Mouse (Mus musculus): Measurements from ENCODE around the gene Nop16. TPM values are rescaled to one million over a fixed set of nuclear protein-coding genes. Genes with fewer than 3 reads are reported as not detected.
A peak's percentile ranks its signal among the peaks of the same experiment; 100 is the strongest.
"Not testable (repeated sequence)": the region's sequence is repeated elsewhere in the genome, so short reads cannot be mapped to it uniquely, and the experiment has no call there.

Nop16 gene
- total RNA-seq (2021) = 10 to 100 TPM; 17.0 to 20.0 TPM

DNA sequence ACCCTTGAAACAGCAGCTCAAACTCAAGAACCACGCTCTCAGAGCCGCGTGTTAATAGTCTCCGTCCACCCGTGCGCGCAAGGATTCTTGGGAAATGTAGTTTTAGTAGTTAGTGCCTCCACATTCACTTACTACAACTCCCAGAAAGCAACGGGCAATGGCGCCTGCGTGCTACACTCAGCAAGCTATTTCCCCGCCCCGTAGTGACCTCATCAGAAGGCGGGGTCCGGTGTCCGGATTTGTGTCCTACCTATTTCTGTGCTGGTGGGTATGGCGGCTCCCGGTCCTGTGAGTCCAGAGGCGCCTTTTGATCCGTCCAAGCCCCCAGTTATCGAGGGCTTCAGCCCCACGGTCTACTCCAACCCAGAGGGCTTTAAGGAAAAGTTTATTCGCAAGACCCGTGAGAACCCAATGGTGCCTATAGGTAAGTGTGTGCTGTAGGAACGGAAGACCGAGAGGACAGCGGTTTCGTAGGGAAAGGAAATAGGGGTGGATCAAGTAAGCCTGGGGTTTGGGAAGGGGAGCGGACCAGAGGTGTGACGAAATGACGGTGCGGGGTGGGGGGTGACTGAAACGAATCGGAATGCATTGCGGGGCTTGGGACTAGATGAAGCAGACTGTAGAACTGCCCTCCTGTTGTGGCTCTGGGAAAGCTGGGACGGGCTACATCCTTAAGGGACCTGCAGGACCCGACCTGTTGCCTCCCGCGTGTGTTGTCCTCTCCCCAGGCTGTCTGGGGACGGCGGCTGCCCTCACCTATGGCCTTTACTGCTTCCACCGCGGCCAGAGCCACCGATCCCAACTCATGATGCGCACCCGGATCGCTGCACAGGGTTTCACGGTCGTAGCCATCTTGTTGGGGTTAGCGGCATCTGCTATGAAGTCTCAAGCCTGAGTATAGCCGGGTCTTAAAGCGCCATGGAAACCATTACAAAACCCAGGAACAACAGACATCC is at the start of gene Nop16, which contains the start of gene Higd2a:
Gene Nop16 (minus strand): TSS at position 95 of the 956 bp plus-strand sequence.
Gene Higd2a (plus strand): TSS at position 212 of the 956 bp plus-strand sequence.
- DNase-seq = peak; percentile 98 to 99
- intact Hi-C loops (cut with DNase I) = no loop called here

DNA sequence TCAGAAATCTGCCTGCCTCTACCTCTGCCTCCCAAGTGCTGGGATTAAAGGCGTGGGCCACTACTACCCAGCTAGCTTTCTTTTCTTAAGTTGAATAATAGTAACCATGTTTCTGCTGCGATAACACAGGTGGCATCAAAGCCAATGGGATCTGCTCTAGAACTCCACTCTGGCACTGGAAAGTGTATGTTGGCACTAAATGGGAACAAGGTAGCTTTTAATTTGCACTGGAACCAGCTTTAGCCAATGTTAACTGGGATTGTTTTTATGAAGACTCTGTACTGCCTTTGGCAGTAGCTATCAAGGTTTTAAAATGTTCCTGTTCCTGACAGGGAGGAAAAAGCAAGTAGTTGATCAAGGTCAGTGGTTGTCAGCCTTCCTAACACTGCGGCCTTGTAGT is 45.1 kb upstream of the Nop16 start:
- DNase-seq = no peak
- intact Hi-C loops (cut with DNase I) = no loop called here

DNA sequence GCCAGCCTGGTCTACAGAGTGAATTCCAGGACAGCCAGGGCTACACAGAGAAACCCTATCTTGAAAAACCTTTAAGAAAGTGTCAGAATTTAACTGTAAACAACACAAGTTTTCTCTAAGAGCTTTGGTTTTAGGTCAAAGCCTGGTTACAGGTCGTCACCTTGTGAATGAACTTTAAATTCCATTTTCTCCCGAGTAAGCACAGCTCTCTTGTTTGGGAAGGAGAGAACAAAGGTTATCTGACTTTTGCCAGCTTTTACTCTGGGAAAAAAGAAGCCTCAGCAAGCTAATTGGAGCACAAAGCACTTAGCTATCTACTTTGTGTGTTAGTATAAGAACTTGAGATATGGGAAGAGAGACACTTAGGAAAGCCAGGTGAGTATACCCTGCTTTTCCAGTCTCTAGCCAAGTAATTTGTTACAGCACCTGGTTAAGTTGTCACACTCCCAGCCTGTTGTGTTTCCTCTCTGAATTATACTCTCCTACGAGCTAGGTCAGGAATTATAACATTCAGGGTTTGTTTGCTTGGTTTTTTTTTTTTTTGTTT is 42.9 kb upstream of the Nop16 start:
- DNase-seq = no peak
- intact Hi-C loops (cut with DNase I) = no loop called here

DNA sequence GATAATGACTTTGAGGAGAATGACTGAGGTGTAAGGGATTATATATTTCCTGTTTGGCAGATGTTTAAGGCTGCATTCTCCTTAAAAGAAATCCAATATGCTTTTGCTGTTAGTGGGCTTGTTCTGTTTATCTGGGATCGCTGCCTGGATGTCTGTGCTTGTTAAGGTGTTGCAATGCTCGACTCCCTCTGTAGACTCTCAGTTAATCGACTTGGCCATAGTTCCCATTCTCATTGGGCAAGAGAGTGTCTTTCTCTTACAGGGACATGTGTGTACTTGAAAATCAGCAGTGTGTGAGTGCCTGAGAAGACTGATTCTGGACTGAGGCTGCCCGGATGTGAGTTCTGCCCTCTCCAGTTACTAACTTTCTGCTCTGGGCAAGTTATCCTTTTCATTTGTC is 39.2 kb upstream of the Nop16 start:
- no peak for DNase-seq
- intact Hi-C loops (cut with DNase I) = no loop called here

DNA sequence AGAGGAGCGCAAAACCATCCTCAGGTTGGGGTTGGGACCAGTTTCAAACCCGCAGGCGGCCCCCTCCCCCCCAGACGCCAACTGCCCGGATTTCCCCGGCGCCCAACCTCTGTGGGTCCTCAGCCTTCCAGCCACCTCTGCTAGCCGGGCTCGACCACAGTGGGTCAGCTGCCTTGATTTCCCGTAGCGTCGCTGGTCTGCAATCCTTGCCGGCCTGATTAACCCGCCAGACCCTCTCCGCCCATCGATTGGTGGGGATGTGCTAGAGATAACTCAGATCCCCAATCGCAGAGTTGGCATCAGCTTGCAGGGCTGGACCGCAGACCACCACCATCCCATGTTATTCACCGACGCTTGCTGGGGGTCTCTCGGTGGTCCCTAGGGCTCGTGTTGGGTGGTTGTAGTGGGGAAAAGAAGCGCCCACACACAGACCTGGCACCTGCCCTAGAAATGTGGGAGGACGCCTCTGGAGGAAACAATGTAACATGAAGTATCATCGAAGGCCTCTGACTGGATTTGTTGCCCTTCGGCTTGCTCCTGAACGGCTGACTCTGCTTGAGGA is 32.2 kb upstream of the Nop16 start:
- peak in 1 of 2 experiments; percentile 29 for DNase-seq

DNA sequence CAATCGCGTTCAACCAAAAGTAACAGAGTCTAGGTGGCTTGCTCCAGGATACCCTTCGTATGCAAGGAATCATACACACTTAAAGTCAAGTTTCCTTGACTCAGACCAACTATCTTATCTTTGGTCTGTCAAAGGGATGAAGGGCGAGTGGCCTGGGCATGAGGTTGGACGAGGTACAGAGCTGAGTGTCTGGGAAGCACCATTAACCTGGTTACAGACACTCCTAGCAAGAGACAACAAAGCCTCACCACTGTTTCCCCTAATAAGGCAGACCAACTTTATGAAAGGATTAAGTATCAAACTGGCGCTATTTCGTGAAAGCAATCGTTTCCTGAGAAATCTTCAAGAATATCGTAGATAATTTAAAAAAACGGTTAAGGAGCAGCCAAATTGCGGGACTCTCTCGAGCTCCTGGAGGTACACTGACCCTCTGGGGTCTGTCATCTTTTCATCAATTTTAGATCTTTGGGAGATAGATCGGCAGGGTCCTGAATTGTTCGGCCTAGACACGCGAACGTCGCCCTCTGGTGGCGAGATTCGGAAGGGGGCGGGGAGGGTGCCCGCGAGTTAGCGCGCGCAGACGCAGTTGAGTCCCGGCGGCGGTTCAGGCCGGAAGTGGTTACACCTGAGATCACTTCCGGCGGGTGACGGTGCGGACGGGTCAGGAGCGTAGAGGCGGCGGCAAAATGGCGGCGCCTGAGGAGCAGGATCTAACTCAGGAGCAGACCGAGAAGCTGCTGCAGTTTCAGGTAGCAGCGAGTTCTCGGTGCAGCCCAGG is 31.5 kb upstream of the Nop16 start, which contains the start of gene Faf2:
Gene Faf2 (plus strand): TSS at position 630 of the 778 bp plus-strand sequence.
- intact Hi-C loops (cut with DNase I) = loop anchor here (2.0 to 5.0 kb wide), 4 partner anchors 44 to 154 kb away; partner anchors contain the start of genes 4833439L19Rik, Arl10 and Thoc3
- peak; percentile 98 to 99 for DNase-seq

More for the DNA sequence above, 32.2 kb upstream of the Nop16 start:
- intact Hi-C loops (cut with DNase I) = loop anchor here (2.0 to 5.0 kb wide), 4 partner anchors 45 to 155 kb away; partner anchors contain the start of genes 4833439L19Rik, Arl10 and Thoc3

DNA sequence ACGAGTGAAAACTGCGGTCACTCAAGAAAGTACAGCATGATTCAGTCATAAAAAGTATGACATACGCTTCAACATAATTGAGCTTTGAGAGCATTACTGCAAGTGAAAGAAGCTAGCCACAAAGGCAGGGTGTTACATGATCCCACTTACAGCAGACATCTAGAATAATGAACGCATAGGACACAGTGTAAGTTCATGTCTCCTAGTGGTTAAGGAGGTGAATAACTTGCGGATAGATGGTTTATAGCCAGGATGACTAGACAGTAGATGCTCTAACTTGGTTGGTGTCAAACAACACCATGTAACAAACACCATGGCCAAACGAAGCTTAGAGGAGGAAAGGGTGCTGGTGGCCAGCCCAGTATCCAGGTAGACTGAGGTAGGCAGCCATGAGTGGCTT is 27.1 kb upstream of the Nop16 start:
- intact Hi-C loops (cut with DNase I) = no loop called here

DNA sequence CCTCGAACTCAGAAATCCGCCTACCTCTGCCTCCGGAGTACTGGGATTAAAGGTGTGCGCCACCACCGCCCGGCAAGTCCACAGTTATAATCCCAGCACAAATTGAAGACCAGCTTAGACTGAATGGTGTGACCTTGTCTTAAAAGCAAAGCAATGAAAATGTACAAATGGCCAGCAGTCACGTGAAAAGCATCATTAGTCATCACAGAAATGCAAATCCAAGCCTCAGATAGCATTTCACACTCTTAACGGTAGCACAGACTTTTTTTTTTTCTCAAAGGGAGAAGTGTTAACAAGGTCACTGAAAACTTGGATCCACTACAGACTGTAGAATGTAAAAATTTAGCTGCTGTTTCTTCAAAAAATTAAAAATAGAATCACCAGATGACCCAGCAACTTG is 26.4 kb upstream of the Nop16 start:
- intact Hi-C loops (cut with DNase I) = no loop called here
- no peak for DNase-seq

More for the DNA sequence above, 27.1 kb upstream of the Nop16 start:
- no peak for DNase-seq

DNA sequence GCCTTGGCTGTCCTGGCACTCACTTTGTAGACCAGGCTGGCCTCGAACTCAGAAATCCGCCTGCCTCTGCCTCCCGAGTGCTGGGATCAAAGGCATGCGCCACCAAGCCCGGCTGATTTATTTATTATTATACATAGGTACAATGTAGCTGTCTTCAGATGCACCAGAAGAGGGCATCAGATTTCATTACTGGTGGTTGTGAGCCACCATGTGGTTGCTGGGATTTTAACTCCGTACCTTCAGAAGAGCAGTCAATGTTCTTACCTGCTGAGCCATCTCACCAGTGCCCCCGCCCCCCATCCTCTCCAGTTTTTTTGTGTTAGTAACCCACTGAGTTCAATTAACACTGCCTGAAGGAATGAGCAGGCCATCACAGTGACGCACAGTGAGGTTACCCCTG is 23.3 kb upstream of the Nop16 start:
- DNase-seq; intact Hi-C loops (cut with DNase I): not testable (repeated sequence)

DNA sequence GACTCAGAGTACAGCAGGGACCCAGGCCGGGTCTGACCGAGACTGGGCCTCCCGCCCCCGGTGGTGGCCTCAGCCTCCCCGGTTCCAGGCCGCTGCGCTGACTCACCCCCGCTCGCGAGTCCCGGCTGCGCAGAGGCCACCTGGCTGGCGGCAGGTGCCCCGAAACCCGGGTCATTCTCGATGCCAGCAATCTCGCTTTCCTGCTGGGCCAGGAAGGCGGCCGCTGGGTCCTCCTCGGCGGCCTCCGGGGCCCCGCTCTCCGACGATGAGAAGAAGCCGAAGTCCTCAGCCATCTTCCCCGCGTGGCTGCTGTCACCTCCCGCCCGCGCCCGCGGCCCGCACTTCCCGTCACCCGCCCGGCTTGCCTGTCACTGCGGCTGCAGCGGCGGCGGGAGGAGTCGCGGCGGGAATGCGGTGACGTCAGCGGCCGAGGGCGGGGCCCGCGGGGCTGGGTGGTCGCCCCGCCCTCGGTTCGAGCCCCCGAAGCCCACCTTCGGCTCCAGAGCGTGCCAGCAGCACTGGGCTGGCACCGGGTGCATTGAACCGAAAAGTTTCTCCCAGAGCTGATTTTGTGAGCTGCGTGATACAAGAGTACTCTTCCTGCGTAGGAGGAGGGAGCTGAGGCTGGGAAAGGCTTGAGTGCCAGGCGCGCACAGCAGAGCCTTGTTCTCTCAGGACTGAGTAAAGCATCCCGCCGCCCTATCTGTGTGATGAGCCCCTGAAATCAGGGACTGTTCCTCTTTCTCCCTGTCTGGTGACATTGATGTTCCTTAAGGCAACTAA is 21.3 kb upstream of the Nop16 start, which contains the start of gene Cltb:
Gene Cltb (minus strand): TSS at position 373 of the 783 bp plus-strand sequence.
- intact Hi-C loops (cut with DNase I) = no loop called here
- peak; percentile 91 to 94 for DNase-seq

DNA sequence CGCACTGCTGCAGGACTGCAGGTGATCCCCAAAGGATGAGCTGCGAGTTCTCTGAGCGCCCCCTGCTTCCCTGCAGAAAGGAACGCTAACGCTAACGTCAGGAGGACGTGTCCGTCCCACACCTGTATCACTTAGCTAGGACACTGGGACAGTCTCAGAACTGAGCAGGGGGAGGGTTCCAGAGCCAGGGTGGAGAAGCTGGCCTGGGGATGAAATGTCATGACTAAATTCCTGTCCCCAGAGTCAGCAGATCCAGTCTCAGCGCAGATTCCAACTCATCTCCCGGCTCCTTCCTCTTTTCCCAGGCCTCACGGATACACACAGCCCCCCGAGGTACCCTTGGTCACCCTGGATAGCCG is 20.7 kb upstream of the Nop16 start:
- intact Hi-C loops (cut with DNase I) = no loop called here
- no peak for DNase-seq

DNA sequence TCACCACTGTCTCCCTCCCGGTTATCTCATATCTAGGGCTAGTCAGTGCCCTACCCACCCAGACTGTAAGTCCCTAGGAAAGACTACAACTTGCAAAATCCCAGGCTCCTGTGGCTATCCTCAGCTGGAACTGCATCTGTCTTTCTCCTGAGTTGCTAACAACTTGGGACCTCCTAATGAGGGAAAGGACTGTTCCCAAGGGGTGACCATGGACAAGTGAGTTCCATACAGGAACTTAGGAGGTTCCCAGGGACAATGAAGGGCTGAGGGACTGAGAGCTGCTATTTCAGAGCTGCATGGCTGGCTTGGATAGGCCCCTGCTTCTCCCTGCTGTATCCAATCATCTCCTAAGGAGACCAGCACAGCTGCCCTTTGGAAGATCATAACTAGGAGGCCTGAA is 19.4 kb upstream of the Nop16 start:
- no peak for DNase-seq
- intact Hi-C loops (cut with DNase I) = no loop called here

DNA sequence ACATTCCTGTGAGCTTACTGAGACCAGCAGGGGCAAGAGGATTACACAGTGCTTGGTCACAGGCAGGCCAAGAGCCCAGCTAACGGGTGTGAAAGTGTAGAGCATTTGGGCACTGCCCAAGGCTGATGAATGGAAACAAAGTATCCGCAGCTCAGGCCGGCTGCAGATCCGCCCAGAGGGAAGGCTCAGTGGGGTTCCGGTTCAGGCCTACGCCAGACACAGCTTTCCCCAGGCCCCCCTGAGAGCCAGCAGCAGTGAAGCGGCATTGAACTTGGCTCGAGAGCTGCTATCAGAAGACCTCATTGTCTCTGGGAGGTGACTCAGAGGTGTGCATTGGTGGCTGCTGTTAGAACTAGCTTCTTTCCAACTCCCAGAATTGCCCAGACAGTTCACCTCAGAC is 18.8 kb upstream of the Nop16 start:
- intact Hi-C loops (cut with DNase I) = no loop called here
- peak; percentile 33 to 40 for DNase-seq

DNA sequence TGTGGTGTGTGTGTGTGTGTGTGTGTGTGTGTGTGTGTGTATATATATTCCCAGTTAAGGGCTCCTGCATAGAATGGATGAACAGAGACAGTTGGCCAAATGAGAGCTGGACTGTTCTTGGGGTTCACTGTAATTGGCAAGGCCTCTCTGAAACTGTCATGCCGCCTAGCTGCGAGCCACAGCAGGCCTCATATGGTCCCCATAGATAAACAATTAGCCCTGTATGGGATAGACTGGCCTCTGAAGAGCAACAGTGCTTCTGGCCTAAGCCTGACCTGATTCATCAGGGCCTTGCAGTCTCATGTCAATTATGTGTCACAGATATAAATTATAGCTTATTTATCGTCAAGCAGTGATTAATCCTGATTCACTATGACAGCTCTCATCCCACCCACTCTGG is 18.1 kb upstream of the Nop16 start:
- intact Hi-C loops (cut with DNase I) = no loop called here
- DNase-seq = no peak

DNA sequence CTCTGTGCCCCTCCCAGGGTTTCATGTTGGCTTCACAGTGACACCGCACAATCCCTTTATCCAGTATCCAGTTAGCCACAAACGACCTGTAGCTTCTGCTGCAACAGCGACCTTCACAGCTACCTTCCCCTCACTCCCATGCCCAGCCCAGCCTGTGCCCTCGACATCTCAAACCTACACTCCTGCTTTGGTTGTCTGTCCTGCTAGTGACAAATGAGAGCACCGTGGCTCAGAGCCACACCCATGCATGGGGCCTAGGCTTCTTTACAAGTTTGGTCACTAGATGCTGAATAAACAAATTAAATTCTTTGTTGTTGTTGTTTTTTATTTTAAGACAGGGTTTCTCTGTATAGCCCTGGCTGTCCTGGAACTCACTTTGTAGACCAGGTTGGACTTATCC is 17.3 kb upstream of the Nop16 start:
- DNase-seq = no peak
- intact Hi-C loops (cut with DNase I) = no loop called here

DNA sequence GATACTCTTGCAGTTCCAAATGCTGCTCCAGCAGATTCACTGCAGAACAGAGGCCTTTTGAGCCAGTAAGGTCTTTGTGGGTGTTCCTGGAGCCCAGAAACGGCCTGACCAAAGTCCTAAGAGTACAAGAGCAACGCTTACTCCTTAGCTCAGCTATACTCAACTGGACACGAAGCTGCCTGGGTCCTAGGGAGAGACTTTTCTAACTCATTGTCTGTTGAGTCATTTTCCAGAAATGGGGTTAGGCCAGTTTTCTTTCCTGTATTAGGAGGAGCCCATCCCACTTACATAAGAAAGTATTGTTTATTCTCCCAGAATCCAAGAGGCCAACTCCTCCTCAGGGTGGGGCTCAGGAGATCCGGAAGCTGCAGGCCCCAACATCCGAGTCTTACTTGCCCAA is 15.5 kb upstream of the Nop16 start:
- intact Hi-C loops (cut with DNase I) = no loop called here
- no peak for DNase-seq

DNA sequence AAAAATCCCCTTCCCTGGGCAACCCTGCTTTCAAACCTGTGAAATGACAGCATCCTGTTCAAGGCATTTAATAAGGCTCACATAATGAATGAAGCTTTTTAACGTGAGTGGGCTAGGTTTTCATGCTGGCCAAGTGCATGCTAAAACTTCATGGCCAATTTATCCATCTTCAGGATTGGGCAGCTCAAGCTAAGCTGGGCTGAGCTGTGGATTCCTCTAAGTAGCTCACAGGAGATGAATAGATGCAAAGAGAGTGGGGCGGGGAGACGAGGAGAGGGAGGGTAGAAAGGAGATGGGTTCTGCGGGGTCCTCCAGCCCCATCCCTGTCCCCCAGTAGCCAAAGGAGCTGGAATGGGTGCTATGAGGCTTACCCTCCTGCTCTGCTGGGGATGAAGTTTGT is 14.3 kb upstream of the Nop16 start:
- intact Hi-C loops (cut with DNase I) = no loop called here

DNA sequence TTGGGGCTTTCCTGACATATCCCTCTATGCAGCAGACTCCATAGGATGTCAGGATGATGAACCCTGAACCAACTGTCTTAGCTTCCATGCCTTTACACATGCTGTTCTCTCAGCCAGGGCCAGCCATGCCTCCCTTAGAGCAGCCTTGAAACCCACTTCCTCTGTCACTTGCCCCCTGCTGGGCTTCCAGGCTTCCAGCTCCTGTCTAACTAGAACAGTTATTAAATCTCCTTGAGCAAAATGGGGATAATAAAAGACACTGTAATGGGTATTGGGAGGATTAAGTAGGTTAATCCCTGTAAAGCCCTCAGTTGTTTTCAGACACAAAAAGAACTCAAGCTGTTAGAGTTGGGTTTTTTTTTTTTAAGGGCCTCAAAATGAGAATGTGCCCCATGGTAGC is 13.6 kb upstream of the Nop16 start:
- DNase-seq = no peak
- intact Hi-C loops (cut with DNase I) = no loop called here

More for the DNA sequence above, 14.3 kb upstream of the Nop16 start:
- no peak for DNase-seq

DNA sequence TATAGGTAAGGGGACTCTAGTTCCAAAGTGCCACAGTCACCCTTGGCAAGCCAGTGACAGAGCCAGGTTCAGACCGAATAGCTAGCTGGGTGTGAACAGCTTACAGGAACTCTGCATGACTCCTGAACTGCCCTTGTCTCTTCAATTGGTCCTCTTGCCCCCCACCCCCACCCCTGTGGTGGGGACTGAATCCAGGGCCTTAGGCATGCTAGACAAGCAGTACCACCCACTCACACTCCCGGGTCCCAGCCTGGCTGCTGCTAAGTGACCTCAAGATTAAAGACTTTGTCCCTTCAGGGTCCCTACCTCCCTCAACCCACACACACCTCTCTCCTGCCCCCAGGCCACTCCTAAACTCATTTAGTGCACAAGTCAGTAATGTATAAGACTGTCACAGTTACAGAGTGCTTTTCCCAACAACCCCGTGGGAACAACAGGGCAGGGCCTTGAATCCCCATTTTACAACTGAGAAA is 12.8 kb upstream of the Nop16 start:
- intact Hi-C loops (cut with DNase I) = no loop called here
- DNase-seq = no peak

Measured in heart, postnatal 10 days (tissue).